Mouse (Mus musculus) liver (tissue): Measurements from ENCODE around the gene Sc5d.
A peak's percentile ranks its signal among the peaks of the same experiment; 100 is the strongest.

Experiments
- DNase-seq: peaks from one replicate; pipeline ENCODE4 v3.0.0-alpha.2; 2020; ENCODE audit warnings: mixed read lengths

Sc5d gene

DNA sequence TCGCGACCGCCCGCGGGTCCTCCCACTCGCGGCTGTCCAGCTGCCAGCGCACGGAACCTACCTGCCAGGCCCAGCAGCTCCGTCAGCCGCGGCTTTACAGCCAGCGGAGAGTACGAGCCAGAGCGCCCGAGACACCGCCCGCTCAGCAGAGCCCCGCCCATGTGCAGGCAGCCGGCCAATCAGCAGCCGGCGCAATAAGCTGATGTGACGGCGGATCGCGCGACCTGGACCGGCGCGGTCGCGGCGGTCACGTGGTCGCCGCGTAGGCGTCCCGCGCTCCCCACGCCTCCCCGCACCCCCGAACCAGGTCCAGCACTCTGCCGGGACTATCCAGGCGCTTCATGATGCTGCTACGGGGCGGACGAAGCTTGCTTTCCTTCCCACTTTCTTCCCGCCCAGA lies at the start of gene Sc5d:
TSS of gene Sc5d (minus strand) at position 112 of the 400 bp plus-strand sequence.
- peak; percentile 94 for DNase-seq

DNA sequence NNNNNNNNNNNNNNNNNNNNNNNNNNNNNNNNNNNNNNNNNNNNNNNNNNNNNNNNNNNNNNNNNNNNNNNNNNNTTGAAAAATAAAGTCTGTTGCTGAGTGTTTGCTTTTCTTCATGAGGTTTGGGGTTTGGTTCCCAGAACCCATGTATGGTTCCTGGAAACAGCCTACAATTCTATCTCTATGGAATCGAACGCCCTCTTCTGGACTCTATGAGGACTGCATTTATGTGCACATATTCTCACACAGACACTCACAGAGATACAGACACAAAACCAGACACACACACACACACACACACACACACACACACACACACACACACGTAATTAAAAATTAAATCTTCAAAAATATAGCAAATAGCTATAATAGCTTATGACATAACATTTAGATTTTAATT lies 47.3 kb upstream of the Sc5d start:
- no peak for DNase-seq

- no peak for DNase-seq
Measured at GRCm38 (mm10) chr9:42303894-42304293, 39.8 kb upstream of the Sc5d start.

GRCm38 (mm10) chr9:42301082-42301633 lies 37.1 kb upstream of the Sc5d start:
- no peak for DNase-seq

- DNase-seq, result no peak
Measured at GRCm38 (mm10) chr9:42296297-42296922, 32.4 kb upstream of the Sc5d start.

DNA sequence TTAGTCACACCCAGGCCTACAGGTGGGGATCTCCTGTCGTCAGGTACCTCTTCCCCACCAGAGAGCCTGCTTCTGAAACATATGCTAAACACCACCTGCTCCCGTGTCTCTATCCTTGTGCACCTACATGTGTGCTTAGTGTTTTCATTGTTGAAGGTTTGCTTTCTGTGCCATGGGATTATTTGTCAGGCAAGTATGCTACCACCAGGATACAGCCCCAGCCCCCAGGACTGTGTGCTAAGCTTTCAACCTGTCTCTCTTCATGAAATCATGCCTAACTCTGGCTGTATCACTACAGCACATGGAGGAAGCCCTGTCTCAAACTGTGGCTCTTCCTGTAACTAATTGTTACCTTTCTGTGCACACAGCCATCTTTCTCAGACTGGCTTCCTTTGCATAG lies 30.1 kb upstream of the Sc5d start:
- no peak for DNase-seq

DNA sequence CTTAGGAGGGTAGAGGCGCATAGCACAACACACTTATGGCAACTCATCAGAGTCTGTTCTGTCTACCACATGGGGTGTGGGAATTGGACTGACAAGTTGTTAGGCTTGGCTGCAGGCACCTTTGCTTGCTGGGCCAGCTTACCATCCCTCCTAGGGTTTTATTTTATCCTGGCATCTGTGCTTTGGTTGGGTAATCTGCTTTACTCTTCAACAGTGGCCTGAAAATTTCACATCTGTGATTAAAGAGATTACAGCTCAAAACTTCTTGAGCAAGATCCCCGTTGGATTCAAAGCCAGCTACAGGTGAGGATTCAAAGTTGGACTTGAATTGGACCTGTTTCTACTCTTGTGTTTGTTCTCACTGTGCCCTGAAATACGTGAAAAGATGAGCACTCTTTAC lies 29.5 kb upstream of the Sc5d start:
- DNase-seq, result no peak

DNA sequence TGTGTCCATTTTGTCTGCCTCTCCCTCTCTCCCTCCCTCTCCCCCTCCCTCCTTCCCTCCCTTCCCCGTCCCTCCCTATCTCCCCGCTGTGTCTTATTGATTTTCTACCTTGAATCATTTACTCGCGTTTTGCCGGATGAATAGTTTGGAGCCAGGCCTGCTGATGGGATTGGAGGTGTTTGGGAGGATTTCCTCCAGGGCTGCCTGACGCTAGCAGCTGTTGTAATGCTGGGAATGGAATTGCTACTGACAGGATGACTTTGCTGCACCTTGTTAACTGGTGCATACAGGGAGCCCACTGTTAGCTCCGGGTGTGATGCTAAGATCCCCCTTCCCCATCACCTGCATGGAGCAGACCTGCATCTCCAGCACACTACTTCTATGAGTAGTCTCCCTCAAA lies 29.0 kb upstream of the Sc5d start:
- no peak for DNase-seq

- no peak for DNase-seq
Measured at GRCm38 (mm10) chr9:42279676-42280075, 15.6 kb upstream of the Sc5d start.

DNA sequence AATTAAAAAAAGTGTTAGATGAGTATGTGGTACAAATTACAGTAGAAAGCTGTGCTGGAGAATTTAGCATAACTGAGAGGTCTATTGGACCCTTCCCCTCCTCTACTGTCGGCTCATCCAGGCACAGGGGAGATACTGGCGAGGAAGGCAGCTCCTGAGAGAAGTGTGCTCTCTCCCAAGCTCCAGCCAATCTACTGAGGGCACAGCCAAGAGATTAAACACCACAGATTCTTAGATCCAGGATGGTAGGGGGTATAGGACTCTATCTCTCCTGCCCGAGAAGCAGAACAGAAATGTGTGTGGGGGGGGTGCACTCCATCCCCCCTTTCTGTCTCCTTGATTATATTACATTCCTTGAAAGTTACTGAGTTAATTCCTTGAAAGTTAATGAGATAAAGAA lies 14.0 kb upstream of the Sc5d start:
- no peak for DNase-seq

DNA sequence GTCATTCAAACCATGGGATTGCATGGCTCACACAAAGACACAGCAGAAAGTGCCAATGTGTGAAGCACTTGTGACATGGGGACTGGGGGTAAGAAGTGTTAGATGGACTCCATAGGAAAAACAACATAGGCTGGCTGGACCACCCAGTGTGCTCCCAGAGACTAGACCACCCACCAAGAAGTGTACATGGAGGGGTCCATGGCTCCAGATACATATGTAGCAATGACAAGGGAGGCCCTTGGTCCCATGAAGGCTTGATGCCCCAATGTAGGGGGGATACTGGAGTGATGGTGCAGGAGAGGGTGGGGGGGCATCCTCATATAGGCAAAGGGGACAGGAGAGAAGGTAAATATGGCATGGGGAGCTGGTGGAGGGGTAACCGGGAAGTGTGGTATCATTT lies 13.6 kb upstream of the Sc5d start:
- DNase-seq, result no peak

DNA sequence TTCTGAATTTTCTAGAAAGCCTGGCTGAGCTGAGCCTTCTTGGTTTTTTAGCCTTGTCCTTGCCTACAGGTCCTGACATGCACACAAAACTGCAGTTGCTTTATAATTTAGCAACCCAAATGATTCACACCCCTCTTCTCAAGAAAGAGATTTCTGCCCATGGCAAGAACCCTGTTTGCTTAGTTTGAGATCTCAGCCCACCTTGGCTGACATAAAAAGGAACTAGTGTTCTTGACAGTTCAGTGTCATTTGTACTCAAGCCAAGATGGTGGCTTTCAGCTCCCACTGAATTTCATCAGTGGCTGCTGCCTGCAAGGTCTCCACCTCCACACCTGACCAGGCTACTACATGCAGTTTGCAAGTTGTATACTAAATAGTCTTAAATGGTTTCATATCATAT lies 13.1 kb upstream of the Sc5d start:
- no peak for DNase-seq

GRCm38 (mm10) chr9:42275761-42276145 lies 11.7 kb upstream of the Sc5d start:
- no peak for DNase-seq

GRCm38 (mm10) chr9:42275027-42275760 lies 11.1 kb upstream of the Sc5d start:
- no peak for DNase-seq

- DNase-seq, result no peak
Measured at GRCm38 (mm10) chr9:42273682-42274296, 9.7 kb upstream of the Sc5d start.

GRCm38 (mm10) chr9:42273174-42273573 lies 9.1 kb upstream of the Sc5d start:
- DNase-seq, result no peak

DNA sequence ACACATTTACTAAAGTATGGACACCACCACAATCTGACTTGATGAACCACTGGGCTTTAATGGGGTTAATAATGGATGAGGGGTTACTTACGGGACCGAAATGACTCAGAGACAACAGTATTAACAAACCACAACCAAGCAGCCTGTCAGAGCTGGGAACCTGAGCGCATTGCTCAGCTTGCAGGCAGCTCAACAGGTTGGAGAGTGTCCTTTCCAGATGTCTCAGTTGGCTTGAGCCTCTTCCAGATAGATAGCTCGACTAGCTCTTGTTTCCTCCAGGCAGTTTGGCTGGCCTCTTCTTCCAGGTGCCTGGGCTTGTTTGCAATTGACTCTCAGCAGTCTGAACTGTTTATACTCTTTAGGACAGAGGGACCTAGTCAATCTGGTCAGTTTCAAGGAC lies 8.6 kb upstream of the Sc5d start:
- DNase-seq, result no peak

DNA sequence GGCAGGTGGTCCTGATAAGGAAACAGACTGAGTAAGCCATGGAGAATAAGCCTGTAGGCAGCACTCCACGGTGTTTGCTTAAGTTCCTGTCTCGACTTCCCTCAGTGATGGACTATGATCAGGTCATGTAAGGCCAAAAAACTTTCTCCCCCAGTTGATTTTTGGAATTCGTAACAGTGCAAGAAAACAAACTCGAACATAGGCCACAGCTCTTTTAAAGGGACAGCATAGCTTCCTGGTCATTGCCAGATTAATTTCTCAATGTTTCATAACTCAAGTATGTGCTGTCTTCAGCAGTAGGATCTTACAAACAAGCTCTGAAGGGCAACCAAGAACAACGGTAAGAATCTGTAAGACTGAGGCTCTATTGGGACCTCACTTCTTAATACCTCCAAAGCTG lies 7.4 kb upstream of the Sc5d start:
- no peak for DNase-seq

DNA sequence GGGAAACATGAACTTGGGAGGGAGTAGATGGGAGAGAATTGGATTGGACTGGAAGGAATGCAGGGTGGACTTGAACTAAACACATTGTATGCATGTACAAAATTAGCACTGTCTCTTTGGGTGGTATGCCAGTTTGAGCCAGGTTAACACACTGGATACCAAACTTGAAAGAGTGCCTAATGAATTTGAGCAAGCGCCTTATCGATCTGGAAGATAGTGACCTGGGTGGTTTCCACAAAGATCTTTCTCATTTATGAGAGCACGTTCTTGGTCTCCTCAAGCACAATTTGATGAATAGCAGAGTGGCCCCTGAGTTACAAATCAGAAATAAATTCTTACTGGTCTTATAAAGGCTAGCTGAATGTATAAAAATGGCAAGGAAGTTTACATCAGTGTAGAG lies 6.6 kb upstream of the Sc5d start:
- DNase-seq, result no peak

- DNase-seq, result no peak
Measured at GRCm38 (mm10) chr9:42270081-42270480, 6.0 kb upstream of the Sc5d start.

DNA sequence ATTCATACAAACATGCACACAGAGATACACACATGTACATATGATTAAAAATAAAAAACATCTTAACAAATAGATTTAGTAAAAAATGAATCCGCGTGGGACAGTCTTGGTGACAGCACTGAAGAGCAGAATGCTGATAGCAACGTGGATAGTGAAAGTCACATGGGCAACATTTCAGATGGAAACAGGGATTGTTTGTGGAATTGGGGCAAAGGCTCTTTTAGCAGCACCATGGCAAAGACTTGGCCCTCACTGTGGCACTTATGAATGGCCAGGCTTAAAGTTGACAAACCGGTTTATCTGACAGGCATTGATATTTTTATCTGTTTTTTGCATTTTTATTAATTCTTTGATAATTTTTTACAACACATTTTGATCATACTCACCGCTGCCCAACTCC lies 4.3 kb upstream of the Sc5d start:
- DNase-seq, result no peak

DNA sequence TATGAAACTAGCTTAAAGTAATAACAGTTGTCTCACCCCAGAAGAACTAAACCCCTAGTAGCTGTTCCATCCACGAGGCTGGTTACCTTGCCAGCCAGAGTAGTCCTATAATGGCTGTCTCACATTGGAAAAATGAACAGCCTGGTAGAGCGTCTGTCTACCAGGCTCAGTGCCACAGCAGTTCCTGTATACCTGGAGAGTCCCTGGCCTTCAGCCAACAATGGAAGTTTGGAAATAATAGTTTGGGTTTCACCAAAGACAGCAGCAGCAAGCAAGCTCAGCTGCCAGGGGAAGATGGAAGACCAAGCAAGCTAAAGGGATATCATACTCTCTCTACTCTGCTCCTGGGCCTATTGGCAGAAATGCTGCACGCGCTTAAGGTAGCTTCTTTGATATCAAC lies 1.3 kb upstream of the Sc5d start:
- no peak for DNase-seq

- DNase-seq, result peak; percentile 18
Measured at GRCm38 (mm10) chr9:42263709-42264111, 346 bp downstream of the Sc5d start.

DNA sequence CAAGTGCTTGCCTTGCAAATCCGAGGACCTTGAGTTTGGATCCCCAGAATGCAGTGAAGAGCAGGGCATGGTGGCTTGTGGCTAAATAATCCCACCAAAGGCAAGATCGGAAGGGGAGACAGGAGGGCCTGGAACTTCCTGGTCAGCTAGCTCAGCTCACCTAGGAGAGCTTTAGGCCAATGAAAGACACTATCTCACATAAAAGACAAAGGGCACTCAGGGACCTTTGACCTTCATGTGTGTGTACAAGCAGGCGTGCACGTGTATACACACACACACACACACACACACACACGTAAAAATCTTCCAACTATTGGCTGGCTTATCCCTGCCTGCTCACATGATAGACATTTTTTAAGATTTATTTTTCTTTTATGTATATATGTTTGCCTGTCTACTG lies 3.6 kb downstream of the Sc5d start:
- no peak for DNase-seq
